Mouse (Mus musculus) kidney, postnatal 0 days (tissue): ENCODE results near the gene Nprl2. TPM values are rescaled to one million over a fixed set of nuclear protein-coding genes. Genes with fewer than 3 reads are reported as not detected.

Experiments used
- ATAC-seq: fragments of 200-750 bp; cut with Nextera tagmentation; replicated peaks from 2 replicates; pipeline ENCODE4 v1.8.0; 2017; ENCODE audit warnings: low read depth, moderate number of reproducible peaks, moderate TSS enrichment, moderate library complexity; ENCODE audit not compliant: low FRiP score
- DNase-seq: peaks from one replicate; pipeline ENCODE4 v3.0.0-alpha.2; 2016; ENCODE audit warnings: low spot score
- H3K27ac ChIP-seq: fragments of 300-500 bp; sonication (generic); 2 replicates; pipeline ENCODE4 v1.5.1; 2014; ENCODE audit warnings: mild to moderate bottlenecking
- H3K27me3 ChIP-seq: fragments of 300-500 bp; sonication (generic); 2 replicates; pipeline ENCODE4 v1.6.1; 2014; ENCODE audit warnings: low read length, mixed read lengths; ENCODE audit not compliant: insufficient read depth
- H3K36me3 ChIP-seq: fragments of 300-500 bp; sonication (generic); 2 replicates; pipeline ENCODE4 v1.6.1; 2014; ENCODE audit warnings: low read length, mixed read lengths; ENCODE audit not compliant: insufficient read depth
- H3K4me1 ChIP-seq: fragments of 300-500 bp; sonication (generic); replicated peaks from 2 replicates; pipeline ENCODE4 v1.6.1; 2014; ENCODE audit warnings: antibody characterized with exemption, low read length, mixed read lengths; ENCODE audit not compliant: insufficient read depth
- H3K4me2 ChIP-seq: fragments of 300-500 bp; sonication (generic); 2 replicates; pipeline ENCODE4 v1.6.1; 2014; ENCODE audit warnings: mild to moderate bottlenecking, low read length, moderate library complexity, mixed read lengths
- H3K4me3 ChIP-seq: fragments of 300-500 bp; sonication (generic); replicated peaks from 2 replicates; pipeline ENCODE4 v1.5.1; 2014; ENCODE audit warnings: low read depth, low read length
- H3K9ac ChIP-seq: fragments of 300-500 bp; sonication (generic); 2 replicates; pipeline ENCODE4 v1.6.1; 2014; ENCODE audit warnings: low read depth, low read length
- H3K9me3 ChIP-seq: fragments of 300-500 bp; sonication (generic); replicated peaks from 2 replicates; pipeline ENCODE4 v1.6.1; 2016; ENCODE audit warnings: low read length, inconsistent platforms, mixed read lengths
- CTCF ChIP-seq: IDR thresholded peaks from 2 replicates; pipeline ENCODE4 v1.5.1; 2016; ENCODE audit warnings: antibody characterized with exemption, low read depth, mild to moderate bottlenecking, moderate library complexity
- WGBS: fragments of 180-500 bp; shearing (Covaris S2); extraction: QIAGEN DNeasy Blood & Tissue Kit; methylation state at CpG from one replicate; pipeline ENCODE4 v1.1.7; 2014; 5-methylcytosine and 5-hydroxymethylcytosine counted together
- polyA plus RNA-seq: library from polyadenylated mRNA; unstranded; fragments of >200 nt; fragmentation: Nextera tagmentation; extraction: Ambion mirVana; gene quantifications from 2 replicates; pipeline ENCODE4 v1.2.1, GENCODE M21; 2015

The Nprl2 gene
- polyA plus RNA-seq, 1 experiment from 2014 or later = 43.8 TPM

DNA sequence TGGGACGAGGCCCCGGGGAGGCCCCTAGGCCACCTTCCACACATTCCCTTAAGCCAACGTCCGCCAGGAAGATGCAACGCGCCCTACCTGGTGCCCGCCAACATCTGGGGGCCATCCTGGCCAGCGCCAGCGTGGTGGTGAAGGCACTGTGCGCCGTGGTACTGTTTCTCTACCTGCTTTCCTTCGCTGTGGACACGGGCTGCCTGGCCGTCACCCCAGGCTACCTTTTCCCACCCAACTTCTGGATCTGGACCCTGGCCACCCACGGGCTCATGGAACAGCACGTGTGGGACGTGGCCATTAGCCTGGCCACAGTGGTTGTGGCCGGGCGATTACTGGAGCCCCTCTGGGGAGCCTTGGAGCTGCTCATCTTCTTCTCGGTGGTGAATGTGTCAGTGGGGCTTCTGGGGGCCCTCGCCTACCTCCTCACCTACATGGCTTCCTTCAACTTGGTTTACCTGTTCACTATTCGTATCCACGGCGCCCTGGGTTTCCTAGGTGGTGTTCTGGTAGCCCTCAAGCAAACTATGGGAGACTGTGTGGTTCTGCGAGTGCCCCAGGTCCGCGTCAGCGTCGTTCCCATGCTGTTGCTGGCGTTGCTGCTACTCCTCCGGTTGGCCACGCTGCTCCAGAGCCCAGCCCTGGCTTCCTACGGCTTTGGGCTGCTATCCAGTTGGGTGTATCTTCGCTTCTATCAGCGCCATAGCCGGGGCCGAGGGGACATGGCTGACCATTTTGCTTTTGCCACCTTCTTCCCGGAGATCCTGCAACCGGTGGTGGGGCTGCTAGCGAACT is 7.4 kb upstream of the Nprl2 start:
- WGBS = under 1% methylated on average over 40 of the region's 40 CpGs
- H3K27ac ChIP-seq = peak overlapping the region; percentile 90
- H3K4me3 ChIP-seq = peak overlapping the region; percentile 72
- ATAC-seq (no peak), DNase-seq (no peak)
- H3K9ac ChIP-seq = peak overlapping the region; percentile 80
- peaks cover 19% of the 10 kb centered on the region for H3K36me3 ChIP-seq
- no peak for TF ChIP-seq CTCF
- H3K4me1 ChIP-seq = peaks cover 21% of the 10 kb centered on the region
- H3K9me3 ChIP-seq = no peaks in the 10 kb centered on the region
- H3K27me3 ChIP-seq = no peaks in the 10 kb centered on the region
- H3K4me2 ChIP-seq = peak overlapping the region; percentile 96

DNA sequence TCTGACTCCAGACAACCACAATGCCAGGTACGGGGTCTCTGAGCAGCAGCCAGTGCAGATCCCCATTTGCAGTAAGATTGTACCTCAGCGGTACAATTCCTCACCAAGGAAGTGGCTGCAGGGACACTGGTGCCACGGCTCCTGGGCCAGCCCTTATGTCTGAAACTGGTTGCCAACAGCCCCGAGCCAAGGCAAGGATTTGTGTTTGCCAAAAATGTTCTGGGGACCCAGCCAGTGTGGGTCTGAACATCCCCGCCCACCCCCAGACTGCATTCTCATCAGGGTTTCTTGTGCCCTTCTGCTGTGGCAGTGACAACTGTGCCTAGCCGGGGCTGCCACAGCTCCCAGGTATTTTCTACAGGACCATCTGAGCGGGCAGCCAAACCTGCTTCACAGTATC is 3.8 kb upstream of the Nprl2 start:
- H3K4me3 ChIP-seq = no peak overlapping the region
- H3K9me3 ChIP-seq = no peaks in the 10 kb centered on the region
- no peak overlapping the region for H3K4me2 ChIP-seq
- H3K9ac ChIP-seq = no peak overlapping the region
- H3K4me1 ChIP-seq = peaks cover 30% of the 10 kb centered on the region
- ATAC-seq (no peak), DNase-seq (no peak)
- WGBS = 92% methylated on average over 7 of the region's 7 CpGs
- TF ChIP-seq CTCF = no peak
- H3K27me3 ChIP-seq = no peaks in the 10 kb centered on the region
- peaks cover 21% of the 10 kb centered on the region for H3K36me3 ChIP-seq
- no peak overlapping the region for H3K27ac ChIP-seq

DNA sequence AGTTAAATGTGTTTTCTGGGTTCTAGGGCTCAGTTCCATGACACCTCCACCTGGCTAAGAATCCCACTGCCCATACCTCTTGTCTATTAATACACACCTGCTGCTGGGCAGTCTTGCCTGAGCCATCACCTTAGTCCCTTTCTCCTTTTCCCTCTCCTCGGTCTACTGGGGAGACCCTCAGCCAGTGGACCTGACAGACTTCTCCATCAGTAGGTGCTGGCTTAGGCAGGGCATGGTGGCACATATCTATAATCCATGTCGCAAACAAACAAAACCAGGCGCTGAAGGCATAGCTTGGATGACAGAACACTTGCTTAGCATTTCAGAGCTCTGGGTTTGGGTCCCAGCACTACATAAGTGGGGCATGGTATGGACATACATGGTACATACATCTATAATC is 3.3 kb upstream of the Nprl2 start:
- H3K27me3 ChIP-seq = no peaks in the 10 kb centered on the region
- H3K4me3 ChIP-seq = no peak overlapping the region
- no peak overlapping the region for H3K9ac ChIP-seq
- peaks cover 21% of the 10 kb centered on the region for H3K36me3 ChIP-seq
- no peak for ATAC-seq
- TF ChIP-seq CTCF = no peak
- DNase-seq = no peak
- H3K27ac ChIP-seq = no peak overlapping the region
- no peaks in the 10 kb centered on the region for H3K9me3 ChIP-seq
- 91% methylated on average over 3 of the region's 3 CpGs for WGBS
- H3K4me2 ChIP-seq = no peak overlapping the region
- H3K4me1 ChIP-seq = peaks cover 30% of the 10 kb centered on the region

DNA sequence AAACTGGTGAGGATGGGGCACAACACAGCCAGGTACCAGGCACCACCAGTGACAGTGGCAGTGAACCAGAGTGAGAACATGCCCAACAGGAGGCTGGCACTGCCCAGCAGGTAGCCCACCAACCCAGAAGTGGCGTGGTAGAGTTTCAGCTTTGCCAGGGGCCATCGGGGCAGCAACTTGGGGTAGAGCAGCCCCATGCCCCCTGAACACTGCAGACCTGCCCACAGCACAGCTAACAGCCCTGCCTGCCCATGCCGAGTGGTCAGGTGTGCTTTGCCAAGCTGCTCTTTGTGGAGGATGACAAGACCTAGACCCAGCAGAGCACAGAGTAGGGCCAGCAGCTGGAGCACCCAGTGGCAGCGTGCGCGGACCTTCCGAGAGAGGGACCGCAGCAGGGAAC is 2.1 kb upstream of the Nprl2 start:
- Histone ChIP-seq H3K36me3 (peaks cover 23% of the 10 kb centered on the region), H3K4me3 (no peak overlapping the region), H3K9ac (no peak overlapping the region), H3K27ac (no peak overlapping the region), H3K4me2 (no peak overlapping the region), H3K4me1 (peaks cover 30% of the 10 kb centered on the region), H3K27me3 (no peaks in the 10 kb centered on the region), H3K9me3 (no peaks in the 10 kb centered on the region)
- TF ChIP-seq CTCF = no peak
- DNase-seq (no peak), ATAC-seq (no peak)
- WGBS = 98% methylated on average over 8 of the region's 8 CpGs

DNA sequence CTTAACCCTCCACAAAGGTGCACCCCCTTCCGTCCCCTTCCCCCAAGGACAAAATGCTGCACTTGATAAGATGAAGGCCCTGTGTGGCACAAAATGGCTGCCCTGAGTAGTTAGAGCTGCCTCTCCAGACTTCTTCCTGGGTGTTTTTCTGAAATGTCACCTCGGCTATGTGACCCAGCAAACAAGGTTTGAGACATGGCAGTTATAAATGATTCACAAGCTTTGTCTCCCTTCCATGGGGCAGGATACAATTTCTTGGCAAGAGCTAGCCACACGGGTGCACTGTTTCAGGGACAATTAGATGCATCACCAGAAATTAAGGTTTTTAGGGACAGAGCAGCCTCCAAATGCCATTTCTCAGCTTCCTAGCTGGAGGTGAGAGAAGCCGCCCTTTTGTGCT is 1.6 kb upstream of the Nprl2 start:
- no peak for TF ChIP-seq CTCF
- Histone ChIP-seq H3K9ac (no peak overlapping the region), H3K27me3 (no peaks in the 10 kb centered on the region), H3K4me3 (no peak overlapping the region), H3K27ac (no peak overlapping the region), H3K36me3 (peaks cover 28% of the 10 kb centered on the region), H3K9me3 (no peaks in the 10 kb centered on the region), H3K4me1 (peaks cover 27% of the 10 kb centered on the region), H3K4me2 (peak overlapping the region; percentile 95; the same call in 1 of the 2 replicates)
- DNase-seq (peak; percentile 32), ATAC-seq (no peak)
- 45% methylated on average over 4 of the region's 4 CpGs for WGBS

DNA sequence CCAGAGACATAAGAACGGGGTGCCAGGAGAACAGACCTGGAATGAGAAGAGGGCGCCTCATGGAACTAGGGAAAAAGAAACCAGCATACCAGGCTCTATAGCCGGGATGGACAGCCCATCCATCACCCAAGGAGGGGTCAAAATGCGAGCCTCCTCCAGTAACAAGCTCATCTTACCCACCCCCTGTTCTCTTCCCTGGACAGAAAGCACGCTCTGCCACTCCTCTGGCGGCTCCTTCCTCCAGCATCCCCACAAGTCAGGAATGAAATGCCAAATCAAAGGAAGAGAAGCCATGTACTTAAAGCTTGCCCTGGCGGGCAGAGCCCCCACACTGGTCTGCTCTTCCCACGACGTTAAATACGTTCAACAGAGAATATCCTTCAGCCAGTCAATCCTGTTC is 1.0 kb upstream of the Nprl2 start:
- 21% methylated on average over 10 of the region's 10 CpGs for WGBS
- Histone ChIP-seq H3K9me3 (no peaks in the 10 kb centered on the region), H3K9ac (peak overlapping the region; percentile 52; the same call in 1 of the 2 replicates), H3K4me1 (peaks cover 21% of the 10 kb centered on the region), H3K27ac (0 out of 2 replicates have a peak overlapping the region, but pooled peaks have one; percentile 40), H3K4me3 (peak overlapping the region; percentile 70), H3K36me3 (peaks cover 29% of the 10 kb centered on the region), H3K27me3 (no peaks in the 10 kb centered on the region), H3K4me2 (peak overlapping the region; percentile 95)
- DNase-seq = peak; percentile 41
- no peak for ATAC-seq
- TF ChIP-seq CTCF = no peak

DNA sequence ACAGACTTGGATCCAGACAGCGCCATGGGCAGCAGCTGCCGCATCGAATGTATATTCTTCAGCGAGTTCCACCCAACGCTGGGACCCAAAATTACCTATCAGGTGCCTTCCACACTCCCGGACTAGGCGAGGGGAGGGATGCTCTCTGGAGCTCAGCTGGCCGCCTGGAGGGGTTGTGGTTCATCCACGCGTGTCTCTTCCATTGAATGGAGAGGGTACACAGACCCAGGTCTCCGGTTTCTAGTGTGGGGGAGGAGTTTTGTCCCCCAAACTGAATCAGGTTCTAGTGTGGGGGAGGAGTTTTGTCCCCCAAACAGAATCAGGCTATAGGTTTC is 293 bp downstream of the Nprl2 start:
- peak overlapping the region; percentile 80 for H3K27ac ChIP-seq
- H3K4me3 ChIP-seq = peak overlapping the region; percentile 70
- H3K9me3 ChIP-seq = no peaks in the 10 kb centered on the region
- DNase-seq (no peak), ATAC-seq (0 out of 2 replicates have a peak, but pooled peaks have one; percentile 15)
- H3K4me1 ChIP-seq = peaks cover 17% of the 10 kb centered on the region; the same call in 1 of the 2 replicates
- TF ChIP-seq CTCF = no peak
- under 1% methylated on average over 11 of the region's 11 CpGs for WGBS
- peak overlapping the region; percentile 95 for H3K4me2 ChIP-seq
- peaks cover 29% of the 10 kb centered on the region for H3K36me3 ChIP-seq
- H3K9ac ChIP-seq = peak overlapping the region; percentile 67
- no peaks in the 10 kb centered on the region for H3K27me3 ChIP-seq
